Mouse (Mus musculus) bone marrow, adult 2 months (tissue): ENCODE data around the gene Dicer1. TPM values are rescaled to one million over a fixed set of nuclear protein-coding genes. Genes with fewer than 3 reads are reported as not detected.

Source experiments
- H3K27ac ChIP-seq: fragments of 200-500 bp; 2 replicates; pipeline ENCODE4 v1.5.1; 2012; ENCODE audit warnings: low read depth, mild to moderate bottlenecking, control low read depth, inconsistent platforms, low read length; ENCODE audit not compliant: control insufficient read depth, poor library complexity, insufficient read depth
- H3K4me1 ChIP-seq: fragments of 200-500 bp; 2 replicates; pipeline ENCODE4 v1.6.1; 2011; ENCODE audit warnings: low read length; ENCODE audit not compliant: control insufficient read depth, insufficient read depth
- H3K4me3 ChIP-seq: fragments of 200-500 bp; replicated peaks from 2 replicates; pipeline ENCODE3; 2011; ENCODE audit warnings: mild to moderate bottlenecking, low read depth, low read length, control low read depth; ENCODE audit not compliant: control insufficient read depth
- CTCF ChIP-seq: fragments of 200-500 bp; IDR thresholded peaks from 2 replicates; pipeline ENCODE4 v1.5.1; 2011; ENCODE audit warnings: low read length, control low read depth; ENCODE audit not compliant: control insufficient read depth, insufficient read depth
- POLR2A ChIP-seq: fragments of 200-500 bp; IDR thresholded peaks from 2 replicates; pipeline ENCODE4 v1.6.1; 2011; ENCODE audit warnings: low read depth, mild to moderate bottlenecking, control low read depth, low read length, borderline replicate concordance; ENCODE audit not compliant: control insufficient read depth
- WGBS: fragments of 180-500 bp; shearing (Covaris S2); methylation state at CpG from one replicate; pipeline ENCODE4 v1.1.7; 2018; 5-methylcytosine and 5-hydroxymethylcytosine counted together
- polyA plus RNA-seq: library from polyadenylated mRNA; stranded (reverse); fragments of >200 nt; gene quantifications from 2 replicates; pipeline ENCODE4 v1.2.4, GENCODE M21; 2011; ENCODE audit warnings: low replicate concordance; ENCODE audit not compliant: missing spikeins, insufficient read depth, insufficient read length

The Dicer1 gene
- polyA plus RNA-seq, 1 experiment, result 17.2 TPM

GRCm38 (mm10) chr12:104748946-104749345 lies 2.8 kb downstream of the Dicer1 start:
- Histone ChIP-seq H3K27ac (no peak overlapping the region), H3K4me1 (peaks cover 7% of the 10 kb centered on the region; the same call in 1 of the 2 replicates), H3K4me3 (no peak overlapping the region)
- 62% methylated on average over 2 of the region's 2 CpGs for WGBS
- TF ChIP-seq CTCF, result no peak
- no peak for TF ChIP-seq POLR2A

GRCm38 (mm10) chr12:104747252-104747651 lies 4.5 kb downstream of the Dicer1 start:
- no peak overlapping the region for H3K27ac ChIP-seq
- H3K4me3 ChIP-seq, result no peak overlapping the region
- TF ChIP-seq POLR2A, result no peak
- no peak for TF ChIP-seq CTCF
- H3K4me1 ChIP-seq, result peaks cover 7% of the 10 kb centered on the region; the same call in 1 of the 2 replicates
- WGBS, result 84% methylated on average over 5 of the region's 5 CpGs

- TF ChIP-seq POLR2A (no peak), CTCF (no peak)
- no peak overlapping the region for H3K27ac ChIP-seq
- WGBS, result 89% methylated on average over 2 of the region's 2 CpGs
- no peak overlapping the region for H3K4me3 ChIP-seq
- H3K4me1 ChIP-seq, result peaks cover 7% of the 10 kb centered on the region; the same call in 1 of the 2 replicates
Observed at GRCm38 (mm10) chr12:104746601-104747000, 5.2 kb downstream of the Dicer1 start.

GRCm38 (mm10) chr12:104743687-104744086 lies 8.1 kb downstream of the Dicer1 start:
- H3K4me1 ChIP-seq, result no peaks in the 10 kb centered on the region
- H3K27ac ChIP-seq, result no peak overlapping the region
- WGBS, result 87% methylated on average over 4 of the region's 4 CpGs

GRCm38 (mm10) chr12:104742247-104742646 lies 9.5 kb downstream of the Dicer1 start:
- Histone ChIP-seq H3K4me1 (no peaks in the 10 kb centered on the region), H3K27ac (no peak overlapping the region), H3K4me3 (no peak overlapping the region)
- TF ChIP-seq CTCF, result no peak
- no peak for TF ChIP-seq POLR2A
- 11% methylated on average over 6 of the region's 6 CpGs for WGBS

More at GRCm38 (mm10) chr12:104743687-104744086, 8.1 kb downstream of the Dicer1 start:
- no peak overlapping the region for H3K4me3 ChIP-seq
- TF ChIP-seq CTCF (no peak), POLR2A (no peak)

- WGBS, result 61% methylated on average over 12 of the region's 12 CpGs
- H3K4me3 ChIP-seq, result no peak overlapping the region
- TF ChIP-seq CTCF (no peak), POLR2A (no peak)
Observed at GRCm38 (mm10) chr12:104740841-104741787, 10.6 kb downstream of the Dicer1 start.

GRCm38 (mm10) chr12:104738931-104739330 lies 12.8 kb downstream of the Dicer1 start:
- H3K4me3 ChIP-seq, result no peak overlapping the region
- H3K27ac ChIP-seq, result no peak overlapping the region
- 78% methylated on average over 3 of the region's 3 CpGs for WGBS
- H3K4me1 ChIP-seq, result no peaks in the 10 kb centered on the region
- TF ChIP-seq CTCF, result no peak
- no peak for TF ChIP-seq POLR2A

More at GRCm38 (mm10) chr12:104740841-104741787, 10.6 kb downstream of the Dicer1 start:
- Histone ChIP-seq H3K4me1 (no peaks in the 10 kb centered on the region), H3K27ac (no peak overlapping the region)

GRCm38 (mm10) chr12:104738446-104738845 lies 13.3 kb downstream of the Dicer1 start:
- WGBS, result 92% methylated on average over 9 of the region's 9 CpGs

GRCm38 (mm10) chr12:104737666-104738065 lies 14.1 kb downstream of the Dicer1 start:
- H3K4me1 ChIP-seq, result no peaks in the 10 kb centered on the region
- 90% methylated on average over 10 of the region's 10 CpGs for WGBS
- H3K27ac ChIP-seq, result no peak overlapping the region
- no peak overlapping the region for H3K4me3 ChIP-seq
- TF ChIP-seq CTCF (no peak), POLR2A (no peak)

More at GRCm38 (mm10) chr12:104738446-104738845, 13.3 kb downstream of the Dicer1 start:
- TF ChIP-seq CTCF, result no peak
- no peak for TF ChIP-seq POLR2A
- H3K27ac ChIP-seq, result no peak overlapping the region
- H3K4me3 ChIP-seq, result no peak overlapping the region
- no peaks in the 10 kb centered on the region for H3K4me1 ChIP-seq
